Mouse (Mus musculus) liver, postnatal 0 days (tissue): ENCODE results near the gene Pdlim7.

Experiments used
- CTCF ChIP-seq: sonication (generic); IDR thresholded peaks from 2 replicates; pipeline ENCODE4 v1.5.1; 2016; ENCODE audit warnings: antibody characterized with exemption, low read depth
- EP300 ChIP-seq: IDR thresholded peaks from 2 replicates; pipeline ENCODE4 v1.6.1; 2016; ENCODE audit warnings: antibody characterized with exemption, low read depth, mild to moderate bottlenecking

DNA sequence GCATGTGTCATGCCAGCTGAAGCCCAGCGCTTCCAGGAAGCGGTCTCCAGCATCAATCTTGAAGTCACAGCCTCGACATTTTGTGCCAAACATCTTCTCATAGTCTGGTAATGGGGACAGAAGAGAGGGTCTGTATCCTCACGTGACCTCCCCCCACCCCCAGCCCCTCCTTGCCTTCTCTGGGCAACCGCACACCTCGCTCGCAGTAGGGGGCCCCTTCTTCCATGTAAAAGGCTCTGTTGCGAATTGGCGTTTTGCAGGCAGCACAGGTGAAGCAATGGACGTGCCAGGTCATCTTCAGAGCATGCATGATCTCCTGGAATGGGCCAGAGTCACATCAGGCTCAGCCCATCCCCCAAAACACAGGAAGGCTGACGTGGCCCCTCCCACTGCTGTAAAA lies 14.6 kb downstream of the Pdlim7 start:
- TF ChIP-seq EP300 (no peak), CTCF (no peak)
